16 mouse cellular contexts compared by ENCODE assay signal in genomic region chr7:15972247-15972646, GRCm38 (mm10). TPM values are rescaled to one million over a fixed set of nuclear protein-coding genes. Genes with fewer than 3 reads are reported as not detected.
A peak's percentile ranks its signal among the peaks of the same experiment; 100 is the strongest.
DNase-seq lines count a peak whose midpoint lies in the region; ATAC-seq and TF ChIP-seq lines count a peak whose summit lies in the region.
"Had no signal": no experiment of that assay in that cellular context is flagged by ENCODE, and none has a peak within 500 bp of the region (broad histone marks: within the 10 kb centered on the region; RNA-seq: fewer than 3 reads in every experiment).

No protein-coding gene starts in this region.

- H3K4me2 ChIP-seq in forebrain, embryonic 16.5 days (ENCODE audit: low read length): no peak overlapping the region
- H3K4me2 ChIP-seq in forebrain, embryonic 14.5 days (ENCODE audit: low read length): no peak overlapping the region
- no peak overlapping the region for H3K4me2 ChIP-seq in midbrain, embryonic 11.5 days
- H3K4me2 ChIP-seq: embryonic facial prominence, embryonic 13.5 days; hindbrain, embryonic 15.5 days; lung, embryonic 14.5 days; midbrain, embryonic 12.5 days had no signal

- peaks cover 4% of the 10 kb centered on the region for H3K4me1 ChIP-seq in forebrain, embryonic 16.5 days (replicated peaks; ENCODE audit: control insufficient read depth, insufficient read depth, low read length)
- H3K4me1 ChIP-seq in forebrain, embryonic 14.5 days (ENCODE audit: control insufficient read depth, insufficient read depth, low read length): no peaks in the 10 kb centered on the region
- H3K4me1 ChIP-seq in midbrain, embryonic 11.5 days (ENCODE audit: control insufficient read depth, insufficient read depth, low read length): no peaks in the 10 kb centered on the region
- peaks cover 8% of the 10 kb centered on the region; the same call in 1 of the 2 replicates for H3K4me1 ChIP-seq in midbrain, embryonic 10.5 days
- no peaks in the 10 kb centered on the region for H3K4me1 ChIP-seq in ES-Bruce4 (ENCODE audit: control insufficient read depth, insufficient read depth, low read length)
- H3K4me1 ChIP-seq: embryonic facial prominence, embryonic 13.5 days had no signal

- no peak for DNase-seq in forebrain, embryonic 14.5 days (ENCODE audit: low spot score)
- DNase-seq in midbrain, embryonic 11.5 days (ENCODE audit: low spot score, missing footprints): no peak
- no peak for DNase-seq in midbrain, embryonic 10.5 days (ENCODE audit: low spot score)
- peak; percentile 13 for DNase-seq in brain, adult 2 months (ENCODE audit: low read depth, low spot score)
- no peak for DNase-seq in yolk sac, embryonic 10.5 days (ENCODE audit: low spot score)
- DNase-seq: cerebellum, adult 2 months; gastrocnemius, postnatal 25 days; kidney, adult 2 months; lung, embryonic 14.5 days; thymus, postnatal 14 days had no signal

- TF ChIP-seq EP300 in ES-Bruce4 (IDR thresholded peaks at IDR 0.05; ENCODE audit: insufficient read depth, low read depth, low read length): 0 out of 2 replicates have a peak, but pooled peaks have one; percentile 25

- H3K36me3 ChIP-seq in forebrain, embryonic 16.5 days (ENCODE audit: control insufficient read depth, insufficient read depth): peaks cover 24% of the 10 kb centered on the region
- H3K36me3 ChIP-seq in forebrain, embryonic 14.5 days (ENCODE audit: control insufficient read depth, insufficient read depth, low read length): peaks cover 61% of the 10 kb centered on the region
- H3K36me3 ChIP-seq in midbrain, embryonic 11.5 days (ENCODE audit: control insufficient read depth, insufficient read depth, low read length): peaks cover 27% of the 10 kb centered on the region
- H3K36me3 ChIP-seq in midbrain, embryonic 10.5 days: peaks cover 72% of the 10 kb centered on the region
- no peaks in the 10 kb centered on the region for H3K36me3 ChIP-seq in ES-Bruce4 (ENCODE audit: control insufficient read depth, insufficient read depth, low read length, poor library complexity, severe bottlenecking)

- TF ChIP-seq POLR2A in ES-Bruce4 (IDR thresholded peaks at IDR 0.05; ENCODE audit: insufficient read depth, low read length): no peak

- no peaks in the 10 kb centered on the region for H3K9me3 ChIP-seq in forebrain, embryonic 16.5 days (ENCODE audit: control insufficient read depth, low read length)
- H3K9me3 ChIP-seq in forebrain, embryonic 14.5 days (replicated peaks; ENCODE audit: control insufficient read depth, low read length): no peaks in the 10 kb centered on the region
- H3K9me3 ChIP-seq in midbrain, embryonic 11.5 days (ENCODE audit: control insufficient read depth, low read length): peaks cover 2% of the 10 kb centered on the region; the same call in 1 of the 2 replicates
- no peaks in the 10 kb centered on the region for H3K9me3 ChIP-seq in midbrain, embryonic 10.5 days (replicated peaks)
- no peaks in the 10 kb centered on the region for H3K9me3 ChIP-seq in ES-Bruce4 (replicated peaks; ENCODE audit: control insufficient read depth, insufficient read depth, low read length, poor library complexity, severe bottlenecking)
- H3K9me3 ChIP-seq: hindbrain, embryonic 15.5 days; midbrain, embryonic 12.5 days had no signal

- no peak overlapping the region for H3K4me3 ChIP-seq in forebrain, embryonic 16.5 days (replicated peaks; ENCODE audit: low read length)
- no peak overlapping the region for H3K4me3 ChIP-seq in forebrain, embryonic 14.5 days (ENCODE audit: low read depth, low read length)
- no peak overlapping the region for H3K4me3 ChIP-seq in midbrain, embryonic 11.5 days (ENCODE audit: low read depth, low read length)
- no peak overlapping the region for H3K4me3 ChIP-seq in midbrain, embryonic 10.5 days
- peak overlapping the region; percentile 51 for H3K4me3 ChIP-seq in ES-Bruce4 (ENCODE audit: low read depth, low read length)
- H3K4me3 ChIP-seq: embryonic facial prominence, embryonic 13.5 days; hindbrain, embryonic 15.5 days; midbrain, embryonic 12.5 days; myocyte had no signal

- no peak overlapping the region for H3K27ac ChIP-seq in forebrain, embryonic 16.5 days (ENCODE audit: low read length)
- H3K27ac ChIP-seq in forebrain, embryonic 14.5 days (ENCODE audit: low read depth, low read length): no peak overlapping the region
- no peak overlapping the region for H3K27ac ChIP-seq in midbrain, embryonic 11.5 days (ENCODE audit: low read depth, low read length)
- no peak overlapping the region for H3K27ac ChIP-seq in midbrain, embryonic 10.5 days (replicated peaks)
- H3K27ac ChIP-seq in ES-Bruce4 (ENCODE audit: insufficient read depth, low read length): no peak overlapping the region
- H3K27ac ChIP-seq: embryonic facial prominence, embryonic 13.5 days; hindbrain, embryonic 15.5 days; midbrain, embryonic 12.5 days had no signal

- no peak overlapping the region for H3K9ac ChIP-seq in forebrain, embryonic 16.5 days (replicated peaks; ENCODE audit: low read depth, low read length)
- H3K9ac ChIP-seq in forebrain, embryonic 14.5 days (ENCODE audit: low read length): no peak overlapping the region
- H3K9ac ChIP-seq in midbrain, embryonic 11.5 days (ENCODE audit: low read length): no peak overlapping the region
- H3K9ac ChIP-seq in ES-Bruce4 (ENCODE audit: low read depth, poor library complexity, severe bottlenecking): 0 out of 2 replicates have a peak overlapping the region, but pooled peaks have one; percentile 15
- H3K9ac ChIP-seq: embryonic facial prominence, embryonic 13.5 days; hindbrain, embryonic 15.5 days; lung, embryonic 14.5 days; midbrain, embryonic 12.5 days had no signal

- TF ChIP-seq CTCF in ES-Bruce4 (IDR thresholded peaks at IDR 0.05; ENCODE audit: low read depth, low read length): no peak

- 57% methylated on average over 25 of the region's 25 CpGs for WGBS in forebrain, embryonic 16.5 days
- WGBS in forebrain, embryonic 14.5 days: 62% methylated on average over 25 of the region's 25 CpGs
- WGBS in midbrain, embryonic 11.5 days: 50% methylated on average over 25 of the region's 25 CpGs
- WGBS in midbrain, embryonic 10.5 days: 61% methylated on average over 25 of the region's 25 CpGs

- H3K27me3 ChIP-seq in forebrain, embryonic 16.5 days (replicated peaks; ENCODE audit: control insufficient read depth, insufficient read depth, low read length): no peaks in the 10 kb centered on the region
- H3K27me3 ChIP-seq in forebrain, embryonic 14.5 days (replicated peaks; ENCODE audit: control insufficient read depth, insufficient read depth, low read length): no peaks in the 10 kb centered on the region
- H3K27me3 ChIP-seq in midbrain, embryonic 11.5 days (ENCODE audit: control insufficient read depth, insufficient read depth, low read length): no peaks in the 10 kb centered on the region
- H3K27me3 ChIP-seq in midbrain, embryonic 10.5 days (ENCODE audit: low read depth, poor library complexity, severe bottlenecking): no peaks in the 10 kb centered on the region
- no peaks in the 10 kb centered on the region for H3K27me3 ChIP-seq in ES-Bruce4 (ENCODE audit: control insufficient read depth, insufficient read depth, low read length, poor library complexity, severe bottlenecking)
- H3K27me3 ChIP-seq: embryonic facial prominence, embryonic 13.5 days; hindbrain, embryonic 15.5 days; midbrain, embryonic 12.5 days had no signal

- ATAC-seq in forebrain, embryonic 16.5 days: 0 out of 2 replicates have a peak, but pooled peaks have one; percentile 3
- ATAC-seq in forebrain, embryonic 14.5 days: no peak
- ATAC-seq in midbrain, embryonic 11.5 days (ENCODE audit: low FRiP score): peak; percentile 17; the same call in 1 of the 2 replicates

RNA-seq across cellular contexts. Expression of gene Ehd2, which starts 4.9 kb away (rescaled TPM):
- 5.4 and 5.6 TPM in 2 replicates for polyA plus RNA-seq in forebrain, embryonic 16.5 days (2015; fragmentation: Nextera tagmentation; extraction: Ambion mirVana)
- polyA plus RNA-seq in forebrain, embryonic 14.5 days (2014; fragmentation: Nextera tagmentation; extraction: Ambion mirVana): 4.5 and 6.2 TPM in 2 replicates
- polyA plus RNA-seq in midbrain, embryonic 11.5 days (2014; fragmentation: Nextera tagmentation; extraction: Ambion mirVana): 8.9 and 10.9 TPM in 2 replicates
- 12.5 and 13.6 TPM in 2 replicates for polyA plus RNA-seq in midbrain, embryonic 10.5 days (2016; fragmentation: Nextera tagmentation; extraction: Ambion mirVana)
- polyA plus RNA-seq in ES-Bruce4 (2011; ENCODE audit: insufficient read depth, insufficient read length, low read depth, missing spikeins): 4.6 and 4.9 TPM in 2 replicates

RNA-seq across cellular contexts. Expression of gene Nop53, which starts 26.4 kb away (rescaled TPM):
- 139 and 141 TPM in 2 replicates for polyA plus RNA-seq in forebrain, embryonic 16.5 days (2015; fragmentation: Nextera tagmentation; extraction: Ambion mirVana)
- polyA plus RNA-seq in forebrain, embryonic 14.5 days (2014; fragmentation: Nextera tagmentation; extraction: Ambion mirVana): 142 and 147 TPM in 2 replicates
- polyA plus RNA-seq in midbrain, embryonic 11.5 days (2014; fragmentation: Nextera tagmentation; extraction: Ambion mirVana): 186 and 187 TPM in 2 replicates
- 181 and 183 TPM in 2 replicates for polyA plus RNA-seq in midbrain, embryonic 10.5 days (2016; fragmentation: Nextera tagmentation; extraction: Ambion mirVana)
- 283 and 299 TPM in 2 replicates for polyA plus RNA-seq in ES-Bruce4 (2011; ENCODE audit: insufficient read depth, insufficient read length, low read depth, missing spikeins)

RNA-seq across cellular contexts. Expression of gene Selenow, which starts 50.0 kb away (rescaled TPM):
- 1,473 and 1,544 TPM in 2 replicates for polyA plus RNA-seq in forebrain, embryonic 16.5 days (2015; fragmentation: Nextera tagmentation; extraction: Ambion mirVana)
- polyA plus RNA-seq in forebrain, embryonic 14.5 days (2014; fragmentation: Nextera tagmentation; extraction: Ambion mirVana): 1,730 and 1,790 TPM in 2 replicates
- polyA plus RNA-seq in midbrain, embryonic 11.5 days (2014; fragmentation: Nextera tagmentation; extraction: Ambion mirVana): 1,003 and 1,028 TPM in 2 replicates
- polyA plus RNA-seq in midbrain, embryonic 10.5 days (2016; fragmentation: Nextera tagmentation; extraction: Ambion mirVana): 864 and 990 TPM in 2 replicates
- polyA plus RNA-seq in ES-Bruce4 (2011; ENCODE audit: insufficient read depth, insufficient read length, low read depth, missing spikeins): 93.1 and 101 TPM in 2 replicates
